Mouse (Mus musculus): ENCODE measurements around the gene Fzd4. TPM values are rescaled to one million over a fixed set of nuclear protein-coding genes. Genes with fewer than 3 reads are reported as not detected.

Gene Fzd4
- polyA plus RNA-seq, 1 experiment from 2014 or later: 2.2 TPM

Other genes with a start within 250 kb of the Fzd4 start
- 20.6 and 21.3 TPM in 2 replicates for gene Tmem135, start 133 bp upstream of the Fzd4 start, polyA plus RNA-seq (2015; fragmentation: Nextera tagmentation; extraction: Ambion mirVana)
- gene Prss23, start 122.8 kb downstream of the Fzd4 start, polyA plus RNA-seq (2015; fragmentation: Nextera tagmentation; extraction: Ambion mirVana): 16.4 and 17.0 TPM in 2 replicates
- 3.1 and 5.1 TPM in 2 replicates for gene Me3, start 228.0 kb downstream of the Fzd4 start, polyA plus RNA-seq (2015; fragmentation: Nextera tagmentation; extraction: Ambion mirVana)